Mouse (Mus musculus) heart, embryonic 13.5 days (tissue): Measurements from ENCODE around the gene Gm5426. TPM values are rescaled to one million over a fixed set of nuclear protein-coding genes. Genes with fewer than 3 reads are reported as not detected.

Experiments used
- ATAC-seq: fragments of 200-750 bp; cut with Nextera tagmentation; 2 replicates; pipeline ENCODE4 v1.8.0; 2017; ENCODE audit warnings: moderate TSS enrichment; ENCODE audit not compliant: insufficient number of reproducible peaks, low FRiP score, low TSS enrichment; ENCODE audit errors: extremely low read depth
- H3K27ac ChIP-seq: fragments of 300-500 bp; sonication (generic); replicated peaks from 2 replicates; pipeline ENCODE4 v1.5.1; 2015; ENCODE audit warnings: moderate library complexity, mild to moderate bottlenecking, inconsistent platforms
- H3K27me3 ChIP-seq: fragments of 300-500 bp; sonication (generic); replicated peaks from 2 replicates; pipeline ENCODE4 v1.6.1; 2015; ENCODE audit warnings: mild to moderate bottlenecking, inconsistent platforms
- H3K36me3 ChIP-seq: fragments of 300-500 bp; sonication (generic); 2 replicates; pipeline ENCODE4 v1.6.1; 2015; ENCODE audit warnings: mild to moderate bottlenecking, inconsistent platforms
- H3K4me1 ChIP-seq: fragments of 300-500 bp; sonication (generic); 2 replicates; pipeline ENCODE4 v1.6.1; 2015; ENCODE audit warnings: inconsistent platforms
- H3K4me2 ChIP-seq: fragments of 300-500 bp; sonication (generic); 2 replicates; pipeline ENCODE4 v1.6.1; 2015; ENCODE audit warnings: inconsistent platforms, mild to moderate bottlenecking, moderate library complexity
- H3K4me3 ChIP-seq: fragments of 300-500 bp; sonication (generic); 2 replicates; pipeline ENCODE4 v1.5.1; 2015; ENCODE audit warnings: moderate library complexity, mild to moderate bottlenecking, inconsistent platforms
- H3K9ac ChIP-seq: fragments of 300-500 bp; sonication (generic); 2 replicates; pipeline ENCODE4 v1.6.1; 2015; ENCODE audit warnings: inconsistent platforms, mild to moderate bottlenecking, moderate library complexity
- H3K9me3 ChIP-seq: fragments of 300-500 bp; sonication (generic); 2 replicates; pipeline ENCODE4 v1.6.1; 2016; ENCODE audit warnings: inconsistent platforms
- WGBS: fragments of 180-500 bp; shearing (Covaris S2); methylation state at CpG from one replicate; pipeline ENCODE4 v1.1.7; 2015; ENCODE audit warnings: mixed read lengths; 5-methylcytosine and 5-hydroxymethylcytosine counted together
- microRNA-seq: library from miRNA; unstranded; fragments of <30 nt; microRNA quantifications from one replicate; pipeline ENCODE4, GENCODE M21; 2016
- polyA plus RNA-seq: library from polyadenylated mRNA; unstranded; fragments of >200 nt; fragmentation: Nextera tagmentation; extraction: Ambion mirVana; gene quantifications from 2 replicates; pipeline ENCODE4 v1.2.1, GENCODE M21; 2015

The Gm5426 gene
- polyA plus RNA-seq, 1 experiment from 2014 or later = not detected

GRCm38 (mm10) chr10:96176916-96177315 lies 40.5 kb downstream of the Gm5426 start:
- Histone ChIP-seq H3K4me1 (peaks cover 16% of the 10 kb centered on the region), H3K9me3 (no peaks in the 10 kb centered on the region), H3K9ac (no peak overlapping the region), H3K36me3 (no peaks in the 10 kb centered on the region), H3K4me2 (no peak overlapping the region), H3K27ac (no peak overlapping the region), H3K27me3 (no peaks in the 10 kb centered on the region), H3K4me3 (no peak overlapping the region)
- WGBS = 87% methylated on average over 6 of the region's 6 CpGs
- no peak for ATAC-seq

- Histone ChIP-seq H3K4me3 (no peak overlapping the region), H3K4me1 (peaks cover 16% of the 10 kb centered on the region), H3K9me3 (no peaks in the 10 kb centered on the region), H3K27ac (peak overlapping the region; percentile 21; the same call in 1 of the 2 replicates), H3K36me3 (no peaks in the 10 kb centered on the region), H3K4me2 (no peak overlapping the region), H3K27me3 (no peaks in the 10 kb centered on the region), H3K9ac (no peak overlapping the region)
- WGBS = 57% methylated on average over 12 of the region's 12 CpGs
- ATAC-seq = no peak
Observed at GRCm38 (mm10) chr10:96180554-96181397, 44.4 kb downstream of the Gm5426 start.

GRCm38 (mm10) chr10:96181398-96181790 lies 45.0 kb downstream of the Gm5426 start:
- H3K27ac ChIP-seq = 0 out of 2 replicates have a peak overlapping the region, but pooled peaks have one; percentile 24
- H3K4me1 ChIP-seq = peaks cover 16% of the 10 kb centered on the region
- no peaks in the 10 kb centered on the region for H3K27me3 ChIP-seq
- 58% methylated on average over 5 of the region's 5 CpGs for WGBS
- H3K36me3 ChIP-seq = no peaks in the 10 kb centered on the region
- H3K4me3 ChIP-seq = no peak overlapping the region
- H3K4me2 ChIP-seq = no peak overlapping the region
- no peak for ATAC-seq
- H3K9me3 ChIP-seq = no peaks in the 10 kb centered on the region
- no peak overlapping the region for H3K9ac ChIP-seq

- Histone ChIP-seq H3K27ac (no peak overlapping the region), H3K4me1 (peaks cover 16% of the 10 kb centered on the region), H3K36me3 (no peaks in the 10 kb centered on the region), H3K4me2 (no peak overlapping the region), H3K9ac (no peak overlapping the region), H3K4me3 (no peak overlapping the region), H3K27me3 (no peaks in the 10 kb centered on the region), H3K9me3 (no peaks in the 10 kb centered on the region)
- ATAC-seq = no peak
- 81% methylated on average over 6 of the region's 6 CpGs for WGBS
Observed at GRCm38 (mm10) chr10:96181883-96182628, 45.7 kb downstream of the Gm5426 start.

GRCm38 (mm10) chr10:96185026-96185425 lies 48.6 kb downstream of the Gm5426 start:
- peaks cover 17% of the 10 kb centered on the region for H3K4me1 ChIP-seq
- H3K4me3 ChIP-seq = no peak overlapping the region
- H3K27me3 ChIP-seq = no peaks in the 10 kb centered on the region
- no peaks in the 10 kb centered on the region for H3K36me3 ChIP-seq
- H3K27ac ChIP-seq = no peak overlapping the region
- H3K9me3 ChIP-seq = peaks cover 2% of the 10 kb centered on the region; the same call in 1 of the 2 replicates
- H3K4me2 ChIP-seq = no peak overlapping the region
- 72% methylated on average over 2 of the region's 2 CpGs for WGBS
- ATAC-seq = no peak
- no peak overlapping the region for H3K9ac ChIP-seq

- no peak for ATAC-seq
- no peak overlapping the region for H3K9ac ChIP-seq
- no peaks in the 10 kb centered on the region for H3K27me3 ChIP-seq
- no peak overlapping the region for H3K27ac ChIP-seq
- H3K4me2 ChIP-seq = no peak overlapping the region
- H3K4me3 ChIP-seq = no peak overlapping the region
- 66% methylated on average over 3 of the region's 3 CpGs for WGBS
- H3K4me1 ChIP-seq = peaks cover 15% of the 10 kb centered on the region
- no peaks in the 10 kb centered on the region for H3K36me3 ChIP-seq
- H3K9me3 ChIP-seq = peaks cover 2% of the 10 kb centered on the region; the same call in 1 of the 2 replicates
Observed at GRCm38 (mm10) chr10:96185601-96186000, 49.2 kb downstream of the Gm5426 start.

Small RNA genes within 50 kb of the gene (microRNA-seq; reads per million reads assigned to microRNA genes)
- gene Gm22913 = not detected

Other genes starting within 250 kb of the Gm5426 start
- gene Eea1, start 196.0 kb upstream of the Gm5426 start, polyA plus RNA-seq = 15.9 and 17.6 TPM in 2 replicates